Mouse (Mus musculus): Measurements from ENCODE around the gene Ddx24.

DNA sequence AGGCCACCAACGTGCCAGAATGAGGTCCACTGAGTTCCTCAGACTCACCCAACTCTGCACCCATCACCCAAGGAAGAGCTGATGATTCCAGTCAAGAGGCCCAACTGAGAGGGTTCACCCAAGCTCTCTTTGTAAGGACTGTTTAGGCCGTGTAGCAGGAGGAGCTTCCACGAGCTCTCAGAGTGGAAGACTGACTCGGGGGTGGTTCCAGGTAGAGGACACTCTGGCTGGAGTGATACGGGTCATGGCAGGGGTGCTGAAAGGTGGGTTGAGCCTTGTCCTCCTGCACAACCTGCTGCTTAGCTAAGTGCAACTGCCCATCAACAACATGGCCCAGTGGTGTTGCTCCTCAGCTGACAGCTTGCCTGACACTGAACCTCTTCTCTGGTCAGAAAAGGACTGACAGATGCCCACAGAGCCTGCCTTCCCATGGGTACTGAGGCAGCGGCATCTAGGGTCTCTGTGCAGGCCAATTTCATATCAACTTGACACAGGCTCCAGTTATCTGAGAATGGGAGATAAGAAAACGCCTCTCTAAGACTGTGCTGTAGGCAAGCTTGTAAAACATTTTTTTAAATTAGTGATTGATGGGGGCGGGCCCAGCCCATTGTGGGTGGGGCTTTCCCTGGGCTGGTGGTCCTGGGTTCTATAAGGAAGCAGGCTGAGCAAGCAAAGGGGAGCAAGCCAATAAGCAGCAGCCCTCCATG lies 51.9 kb downstream of the Ddx24 start:
- TF ChIP-seq NRF1 (IDR thresholded peaks at IDR 0.05; ENCODE audit: low read depth, low read length) (no peak), POLR2A (IDR thresholded peaks at IDR 0.05; ENCODE audit: low read depth, low read length) (no peak), EP300 (IDR thresholded peaks at IDR 0.05; ENCODE audit: low read length) (no peak), MXI1 (IDR thresholded peaks at IDR 0.05; ENCODE audit: low read depth, low read length) (no peak), CTCF (conservative IDR thresholded peaks at IDR 0.05 in 1 of 2, IDR thresholded peaks at IDR 0.05 in 1 of 2; ENCODE audit: low read depth in 2 of 2, low read length in 2 of 2) (no peak), KAT2A (IDR thresholded peaks at IDR 0.05; ENCODE audit: insufficient replicate concordance, low read length) (no peak), MYC (IDR thresholded peaks at IDR 0.05; ENCODE audit: low read depth, low read length) (no peak), CHD2 (IDR thresholded peaks at IDR 0.05; ENCODE audit: low read length) (no peak), ZC3H11A (IDR thresholded peaks at IDR 0.05; ENCODE audit: low read depth, low read length) (no peak), USF2 (conservative IDR thresholded peaks at IDR 0.05; ENCODE audit: low read depth, low read length) (no peak), ZKSCAN1 (IDR thresholded peaks at IDR 0.05; ENCODE audit: borderline replicate concordance, low read depth, low read length) (no peak)
